Comparison of ENCODE assay signal across 8 mouse cellular contexts in genomic region chr16:22857431-22858113, GRCm38 (mm10). TPM values are rescaled to one million over a fixed set of nuclear protein-coding genes. Genes with fewer than 3 reads are reported as not detected.
DNase-seq lines count a peak whose midpoint lies in the region; ATAC-seq and TF ChIP-seq lines count a peak whose summit lies in the region.

Tbccd1 (minus strand) TSS chr16:22857669.
Dnajb11 (plus strand) TSS chr16:22857845.

- 1% methylated on average over 57 of the region's 62 CpGs for WGBS in forebrain, embryonic 12.5 days
- 0% methylated on average over 62 of the region's 62 CpGs for WGBS in heart, postnatal 0 days
- under 1% methylated on average over 62 of the region's 62 CpGs for WGBS in liver, embryonic 16.5 days (ENCODE audit: insufficient replicate concordance)
- under 1% methylated on average over 62 of the region's 62 CpGs for WGBS in neural tube, embryonic 13.5 days

- H3K4me1 ChIP-seq in E14TG2a.4 (replicated peaks; ENCODE audit: low read depth, low read length) = peaks cover 31% of the 10 kb centered on the region
- peaks cover 15% of the 10 kb centered on the region for H3K4me1 ChIP-seq in forebrain, embryonic 12.5 days
- peaks cover 11% of the 10 kb centered on the region for H3K4me1 ChIP-seq in heart, postnatal 0 days (ENCODE audit: control insufficient read depth, insufficient read depth)
- H3K4me1 ChIP-seq in liver, embryonic 16.5 days (ENCODE audit: control insufficient read depth, low read depth, low read length) = peaks cover 31% of the 10 kb centered on the region
- peaks cover 21% of the 10 kb centered on the region for H3K4me1 ChIP-seq in neural tube, embryonic 13.5 days (replicated peaks)
- H3K4me1 ChIP-seq in testis, adult 2 months (ENCODE audit: control insufficient read depth, insufficient read depth, low read length) = peaks cover 6% of the 10 kb centered on the region

- ATAC-seq in forebrain, embryonic 12.5 days (ENCODE audit: low FRiP score) = peak; percentile 99
- peak; percentile 98 for ATAC-seq in heart, postnatal 0 days (ENCODE audit: insufficient read depth, low read depth)
- ATAC-seq in liver, embryonic 16.5 days (ENCODE audit: low read depth) = peak; percentile 96
- peak; percentile 100 for ATAC-seq in neural tube, embryonic 13.5 days (ENCODE audit: low read depth)

- H3K9ac ChIP-seq in forebrain, embryonic 12.5 days = peak within 1 kb of the TSS; percentile 88
- peak within 1 kb of the TSS; percentile 94 for H3K9ac ChIP-seq in heart, postnatal 0 days (replicated peaks; ENCODE audit: low read depth, low read length)
- peak within 1 kb of the TSS; percentile 91 for H3K9ac ChIP-seq in liver, embryonic 16.5 days (ENCODE audit: low read depth, low read length)
- H3K9ac ChIP-seq in neural tube, embryonic 13.5 days = peak within 1 kb of the TSS; percentile 87

- no peaks in the 10 kb centered on the region for H3K9me3 ChIP-seq in E14TG2a.4 (ENCODE audit: low read length)
- no peaks in the 10 kb centered on the region for H3K9me3 ChIP-seq in forebrain, embryonic 12.5 days
- H3K9me3 ChIP-seq in heart, postnatal 0 days (replicated peaks; ENCODE audit: control insufficient read depth, low read length) = no peaks in the 10 kb centered on the region
- no peaks in the 10 kb centered on the region for H3K9me3 ChIP-seq in liver, embryonic 16.5 days (replicated peaks; ENCODE audit: control insufficient read depth, low read length)
- no peaks in the 10 kb centered on the region for H3K9me3 ChIP-seq in neural tube, embryonic 13.5 days

- no peak for TF ChIP-seq CTCF in E14TG2a.4 (conservative IDR thresholded peaks at IDR 0.05; ENCODE audit: low read length)
- TF ChIP-seq CTCF in heart, postnatal 0 days (IDR thresholded peaks at IDR 0.05; ENCODE audit: low read depth) = no peak
- TF ChIP-seq CTCF in testis, adult 2 months (IDR thresholded peaks at IDR 0.05; ENCODE audit: control insufficient read depth, insufficient read depth, insufficient replicate concordance, low read depth, low read length) = no peak

- peak; percentile 88 for TF ChIP-seq EP300 in heart, postnatal 0 days (IDR thresholded peaks at IDR 0.05; ENCODE audit: low read depth)

- H3K27me3 ChIP-seq in E14TG2a.4 (ENCODE audit: insufficient read depth, low read length) = no peaks in the 10 kb centered on the region
- no peaks in the 10 kb centered on the region for H3K27me3 ChIP-seq in forebrain, embryonic 12.5 days
- no peaks in the 10 kb centered on the region for H3K27me3 ChIP-seq in heart, postnatal 0 days (ENCODE audit: control insufficient read depth, insufficient read depth, low read length)
- no peaks in the 10 kb centered on the region for H3K27me3 ChIP-seq in liver, embryonic 16.5 days (ENCODE audit: control insufficient read depth, insufficient read depth, low read depth, low read length)
- no peaks in the 10 kb centered on the region for H3K27me3 ChIP-seq in neural tube, embryonic 13.5 days
- no peaks in the 10 kb centered on the region for H3K27me3 ChIP-seq in testis, adult 2 months (ENCODE audit: control insufficient read depth, insufficient read depth, low read length)

- DNase-seq in c-Kit-positive CD71-positive TER-119-positive erythroid progenitor cells, embryonic 14.5 days (ENCODE audit: low spot score) = peak; percentile 99
- DNase-seq in heart, postnatal 0 days (ENCODE audit: low spot score) = peak; percentile 100
- DNase-seq in kidney, postnatal 4 days = peak; percentile 99

- peak within 1 kb of the TSS; percentile 57 for H3K27ac ChIP-seq in forebrain, embryonic 12.5 days
- H3K27ac ChIP-seq in heart, postnatal 0 days (ENCODE audit: low read depth) = peak within 1 kb of the TSS; percentile 80
- peak within 1 kb of the TSS; percentile 97 for H3K27ac ChIP-seq in liver, embryonic 16.5 days (ENCODE audit: low read length)
- peak within 1 kb of the TSS; percentile 75 for H3K27ac ChIP-seq in neural tube, embryonic 13.5 days (replicated peaks)
- H3K27ac ChIP-seq in testis, adult 2 months (ENCODE audit: control insufficient read depth, insufficient read depth, low read depth, low read length) = peak within 1 kb of the TSS; percentile 84

- peak within 1 kb of the TSS; percentile 85 for H3K4me2 ChIP-seq in forebrain, embryonic 12.5 days
- peak within 1 kb of the TSS; percentile 96 for H3K4me2 ChIP-seq in heart, postnatal 0 days (ENCODE audit: low read depth, low read length)
- peak within 1 kb of the TSS; percentile 96 for H3K4me2 ChIP-seq in liver, embryonic 16.5 days (ENCODE audit: low read depth, low read length)
- peak within 1 kb of the TSS; percentile 93 for H3K4me2 ChIP-seq in neural tube, embryonic 13.5 days

- peak; percentile 38 for TF ChIP-seq POLR2A in testis, adult 2 months (IDR thresholded peaks at IDR 0.05; ENCODE audit: control insufficient read depth, low read depth, low read length)

- H3K36me3 ChIP-seq in E14TG2a.4 (ENCODE audit: insufficient read depth, low read length) = peaks cover 41% of the 10 kb centered on the region
- H3K36me3 ChIP-seq in forebrain, embryonic 12.5 days (replicated peaks) = peaks cover 10% of the 10 kb centered on the region
- H3K36me3 ChIP-seq in heart, postnatal 0 days (replicated peaks; ENCODE audit: control insufficient read depth, insufficient read depth, low read length) = peaks cover 16% of the 10 kb centered on the region
- H3K36me3 ChIP-seq in liver, embryonic 16.5 days (ENCODE audit: control insufficient read depth, insufficient read depth) = peaks cover 2% of the 10 kb centered on the region
- H3K36me3 ChIP-seq in neural tube, embryonic 13.5 days = peaks cover 11% of the 10 kb centered on the region
- H3K36me3 ChIP-seq in testis, adult 2 months (ENCODE audit: control insufficient read depth, insufficient read depth, low read length) = no peaks in the 10 kb centered on the region

- peak within 1 kb of the TSS; percentile 99 for H3K4me3 ChIP-seq in E14TG2a.4 (replicated peaks; ENCODE audit: low read length)
- H3K4me3 ChIP-seq in forebrain, embryonic 12.5 days (replicated peaks) = peak within 1 kb of the TSS; percentile 96
- H3K4me3 ChIP-seq in heart, postnatal 0 days (ENCODE audit: low read depth, low read length) = peak within 1 kb of the TSS; percentile 97
- peak within 1 kb of the TSS; percentile 86 for H3K4me3 ChIP-seq in liver, embryonic 16.5 days (ENCODE audit: low read depth, low read length)
- peak within 1 kb of the TSS; percentile 93 for H3K4me3 ChIP-seq in neural tube, embryonic 13.5 days
- peak within 1 kb of the TSS; percentile 97 for H3K4me3 ChIP-seq in testis, adult 2 months (ENCODE audit: control insufficient read depth, low read depth, low read length)

RNA-seq across cellular contexts. Expression of gene Tbccd1, which starts in this region (rescaled TPM):
- polyA plus RNA-seq in forebrain, embryonic 12.5 days (2016; fragmentation: Nextera tagmentation; extraction: Ambion mirVana) = 30.8 and 36.2 TPM in 2 replicates
- total RNA-seq in heart, postnatal 0 days (2014; rRNA removed; ENCODE audit: low replicate concordance) = 13.4 and 15.3 TPM in 2 replicates
- 13.6 and 14.1 TPM in 2 replicates for polyA plus RNA-seq in heart, postnatal 0 days (2015; fragmentation: Nextera tagmentation; extraction: Ambion mirVana)
- polyA plus RNA-seq in liver, embryonic 16.5 days (2015; fragmentation: Nextera tagmentation; extraction: Ambion mirVana) = 27.2 and 27.3 TPM in 2 replicates
- polyA plus RNA-seq in neural tube, embryonic 13.5 days (2015; fragmentation: Nextera tagmentation; extraction: Ambion mirVana) = 22.9 and 25.8 TPM in 2 replicates
- polyA plus RNA-seq in testis, adult 2 months (2012; rRNA removed) = 21.2 and 22.1 TPM in 2 replicates

RNA-seq across cellular contexts. Expression of gene Dnajb11, which starts in this region (rescaled TPM):
- polyA plus RNA-seq in forebrain, embryonic 12.5 days (2016; fragmentation: Nextera tagmentation; extraction: Ambion mirVana) = 87.7 and 87.8 TPM in 2 replicates
- total RNA-seq in heart, postnatal 0 days (2014; rRNA removed; ENCODE audit: low replicate concordance) = 27.7 and 43.8 TPM in 2 replicates
- polyA plus RNA-seq in heart, postnatal 0 days (2015; fragmentation: Nextera tagmentation; extraction: Ambion mirVana) = 56.2 and 59.2 TPM in 2 replicates
- polyA plus RNA-seq in liver, embryonic 16.5 days (2015; fragmentation: Nextera tagmentation; extraction: Ambion mirVana) = 50.7 and 54.4 TPM in 2 replicates
- polyA plus RNA-seq in neural tube, embryonic 13.5 days (2015; fragmentation: Nextera tagmentation; extraction: Ambion mirVana) = 110 and 118 TPM in 2 replicates
- 27.8 and 32.9 TPM in 2 replicates for polyA plus RNA-seq in testis, adult 2 months (2012; rRNA removed)

Comparison
In these comparisons a context has a peak if more than half of its experiments do, and no peak if none do; other contexts are left out.
1. Peak in every context shown above with its lines: DNase-seq, ATAC-seq, H3K4me3 ChIP-seq and H3K27ac ChIP-seq.